Comparison of ENCODE assay signal across 1 mouse cellular context in the genomic region with DNA sequence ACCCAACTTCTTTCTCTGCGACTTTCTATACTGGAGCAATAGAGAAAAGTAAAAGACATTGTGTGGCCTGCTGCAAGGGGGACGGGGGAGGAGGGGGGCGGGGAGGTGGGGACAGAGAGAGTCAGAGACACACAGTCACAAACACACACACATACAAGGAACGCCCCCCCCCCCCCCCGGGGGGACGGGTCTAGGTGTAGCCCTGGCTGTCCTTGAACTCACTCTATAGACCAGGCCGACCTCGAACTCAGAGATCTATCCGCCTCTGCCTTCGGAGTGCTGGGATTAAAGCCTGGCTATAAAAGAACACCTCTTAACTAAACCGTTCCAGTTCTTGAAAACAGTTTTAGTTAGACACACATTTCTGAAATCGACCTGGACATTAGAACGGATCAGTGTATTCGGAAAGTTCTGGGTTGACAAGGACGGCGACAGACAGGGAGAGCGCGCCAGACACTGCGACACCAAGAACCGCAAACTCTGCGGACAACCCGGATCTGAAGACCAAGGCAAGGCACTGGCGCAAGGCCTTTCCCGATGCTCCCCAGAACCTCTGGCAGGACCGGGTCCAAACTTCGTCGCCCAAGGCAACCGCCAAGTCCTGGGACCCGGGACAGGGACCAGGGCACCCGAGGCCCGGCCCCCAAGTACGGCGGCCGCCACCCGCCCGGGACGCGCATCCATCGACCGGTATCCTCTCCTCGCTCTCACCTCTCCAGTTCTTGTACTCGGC.
TF ChIP-seq lines count a peak whose summit lies in the region.

No protein-coding gene starts in this region.

TF ChIP-seq in MEL, 35 proteins besides CTCF, POLR2A, EP300 and RAD21 (continued from another document):
- no peak for TF ChIP-seq KAT2A (conservative IDR thresholded peaks at IDR 0.05; ENCODE audit: low read depth, low read length)
- TF ChIP-seq POLR2AphosphoS5 (IDR thresholded peaks at IDR 0.05; ENCODE audit: borderline replicate concordance, low read depth, low read length) = no peak
- TF ChIP-seq CHD1 (IDR thresholded peaks at IDR 0.05; ENCODE audit: low read depth, low read length) = no peak
